Mouse (Mus musculus) CH12.LX (cell line): ENCODE measurements around the gene Pou5f1. TPM values are rescaled to one million over a fixed set of nuclear protein-coding genes. Genes with fewer than 3 reads are reported as not detected.

Experiments
- DNase-seq: peaks from one replicate; pipeline ENCODE4 v3.0.0-alpha.2; 2013; ENCODE audit errors: extremely low read depth
- H3K27ac ChIP-seq: 2 replicates; pipeline ENCODE4 v1.5.1; 2012; ENCODE audit warnings: low read depth, mild to moderate bottlenecking, control low read depth, moderate library complexity; ENCODE audit not compliant: insufficient read depth
- H3K27me3 ChIP-seq: replicated peaks from 2 replicates; pipeline ENCODE3; 2012; ENCODE audit warnings: inconsistent platforms
- H3K36me3 ChIP-seq, 2 experiments: replicated peaks in 1 of 2; 2 replicates each; pipeline versions ENCODE3 to v1.6.1; 2012; ENCODE audit warnings: inconsistent platforms in 1 of 2, low read length in 1 of 2, mild to moderate bottlenecking in 1 of 2, mixed read lengths in 1 of 2, moderate library complexity in 1 of 2; ENCODE audit not compliant: control insufficient read depth in 1 of 2, insufficient read depth in 1 of 2
- H3K4me1 ChIP-seq, 2 experiments: 2 replicates each; pipeline ENCODE4 v1.6.1; 2012; ENCODE audit warnings: inconsistent platforms in 1 of 2, moderate library complexity in 1 of 2; ENCODE audit not compliant: insufficient read depth in 2 of 2, control insufficient read depth in 1 of 2
- H3K4me2 ChIP-seq: 2 replicates; pipeline ENCODE4 v1.6.1; 2012; ENCODE audit warnings: low read depth, mild to moderate bottlenecking, control low read depth; ENCODE audit not compliant: poor library complexity, insufficient read depth, severe bottlenecking
- H3K4me3 ChIP-seq, 3 experiments: fragments of 150-350 bp in 1 of 3; sonication (generic) in 1 of 3; replicated peaks in 1 of 3; 2 replicates each; pipeline versions ENCODE3 to v1.5.1; 2011 to 2012; ENCODE audit warnings: low read depth in 2 of 3, low read length in 2 of 3, mild to moderate bottlenecking in 2 of 3, moderate library complexity in 2 of 3, control low read depth in 1 of 3, improper control_type of control experiment in 1 of 3, inconsistent platforms in 1 of 3, mixed read lengths in 1 of 3; ENCODE audit not compliant: poor library complexity in 1 of 3
- H3K79me2 ChIP-seq: replicated peaks from 2 replicates; pipeline ENCODE4 v1.6.1; 2012; ENCODE audit warnings: mild to moderate bottlenecking, moderate library complexity; ENCODE audit not compliant: control insufficient read depth, poor library complexity, insufficient read depth, severe bottlenecking; ENCODE audit errors: extremely low read depth
- H3K9ac ChIP-seq: 2 replicates; pipeline ENCODE4 v1.6.1; 2012; ENCODE audit warnings: low read depth, mild to moderate bottlenecking, control low read depth, moderate library complexity; ENCODE audit not compliant: insufficient read depth
- H3K9me3 ChIP-seq: replicated peaks from 2 replicates; pipeline ENCODE3; 2012; ENCODE audit warnings: low read length, inconsistent platforms, mixed read lengths
- CHD1 ChIP-seq: IDR thresholded peaks from 2 replicates; pipeline ENCODE4 v1.6.1; 2012; ENCODE audit warnings: low read depth, low read length, improper control_type of control experiment, inconsistent platforms
- CHD2 ChIP-seq: IDR thresholded peaks from 2 replicates; pipeline ENCODE4 v1.6.1; 2011; ENCODE audit warnings: low read length, improper control_type of control experiment
- E2F4 ChIP-seq: IDR thresholded peaks from 2 replicates; pipeline ENCODE4 v1.6.1; 2011; ENCODE audit warnings: low read depth, low read length, improper control_type of control experiment; ENCODE audit not compliant: insufficient replicate concordance
- ELF1 ChIP-seq: IDR thresholded peaks from 2 replicates; pipeline ENCODE4 v1.6.1; 2014; ENCODE audit warnings: low read depth, mild to moderate bottlenecking, inconsistent platforms, low read length, improper control_type of control experiment
- EP300 ChIP-seq: IDR thresholded peaks from 2 replicates; pipeline ENCODE4 v1.6.1; 2011; ENCODE audit warnings: low read length, improper control_type of control experiment
- GABPA ChIP-seq: IDR thresholded peaks from 2 replicates; pipeline ENCODE4 v1.6.1; 2012; ENCODE audit warnings: low read depth, low read length, improper control_type of control experiment, inconsistent platforms; ENCODE audit not compliant: insufficient replicate concordance
- HCFC1 ChIP-seq: IDR thresholded peaks from 2 replicates; pipeline ENCODE4 v1.6.1; 2012; ENCODE audit warnings: low read depth, mild to moderate bottlenecking, inconsistent platforms, low read length, improper control_type of control experiment
- JUND ChIP-seq: conservative IDR thresholded peaks from 2 replicates; pipeline ENCODE4 v1.6.1; 2011; ENCODE audit warnings: low read depth, low read length, improper control_type of control experiment
- KAT2A ChIP-seq: IDR thresholded peaks from 2 replicates; pipeline ENCODE4 v1.6.1; 2012; ENCODE audit warnings: low read length, improper control_type of control experiment, inconsistent platforms; ENCODE audit not compliant: insufficient replicate concordance
- NRF1 ChIP-seq: IDR thresholded peaks from 2 replicates; pipeline ENCODE4 v1.6.1; 2014; ENCODE audit warnings: low read depth, mild to moderate bottlenecking, inconsistent platforms, low read length, improper control_type of control experiment, moderate library complexity
- POLR2A ChIP-seq: IDR thresholded peaks from 2 replicates; pipeline ENCODE4 v1.6.1; 2011; ENCODE audit warnings: low read depth, mild to moderate bottlenecking, improper control_type of control experiment, low read length
- RAD21 ChIP-seq: IDR thresholded peaks from 2 replicates; pipeline ENCODE4 v1.6.1; 2011; ENCODE audit warnings: low read depth, mild to moderate bottlenecking, low read length, improper control_type of control experiment, moderate library complexity
- UBTF ChIP-seq: IDR thresholded peaks from 2 replicates; pipeline ENCODE4 v1.6.1; 2012; ENCODE audit warnings: low read depth, mild to moderate bottlenecking, inconsistent platforms, low read length, improper control_type of control experiment, moderate library complexity
- USF1 ChIP-seq: IDR thresholded peaks from 2 replicates; pipeline ENCODE4 v1.6.1; 2014; ENCODE audit warnings: low read depth, mild to moderate bottlenecking, inconsistent platforms, low read length, improper control_type of control experiment
- ZC3H11A ChIP-seq: IDR thresholded peaks from 2 replicates; pipeline ENCODE4 v1.6.1; 2012; ENCODE audit warnings: low read depth, mild to moderate bottlenecking, inconsistent platforms, low read length, improper control_type of control experiment
- ZKSCAN1 ChIP-seq: IDR thresholded peaks from 2 replicates; pipeline ENCODE4 v1.6.1; 2012; ENCODE audit warnings: low read depth, inconsistent platforms, low read length, improper control_type of control experiment, borderline replicate concordance
- ZMIZ1 ChIP-seq: IDR thresholded peaks from 2 replicates; pipeline ENCODE4 v1.6.1; 2012; ENCODE audit warnings: low read depth, mild to moderate bottlenecking, inconsistent platforms, low read length, improper control_type of control experiment
- ZNF384 ChIP-seq: IDR thresholded peaks from 2 replicates; pipeline ENCODE4 v1.6.1; 2012; ENCODE audit warnings: low read depth, low read length, improper control_type of control experiment, inconsistent platforms
- dilution Hi-C: fragments of 300-500 bp; cut with MboI; formaldehyde crosslinking; loops from 2 replicates; pipeline ENCODE4 v1.14.3; 2020; ENCODE audit warnings: low sequenced_read_pairs; ENCODE audit not compliant: extremely low pct_unique_long_range_greater_than_20kb, extremely low pct_ligation_motif_present
- in situ Hi-C: fragments of 300-500 bp; cut with MboI; formaldehyde crosslinking; loops from 3 replicates; pipeline ENCODE4 v1.14.3; 2019; ENCODE audit warnings: low sequenced_read_pairs, low pct_ligation_motif_present, low pct_unique_long_range_greater_than_20kb, mixed read lengths
- polyA plus RNA-seq: library from polyadenylated mRNA; unstranded; fragments of >175 nt; gene quantifications from 2 replicates; pipeline ENCODE4 v1.2.1, GENCODE M21; 2012; ENCODE audit warnings: low read depth; ENCODE audit not compliant: insufficient read length
- total RNA-seq, 2 experiments: library from RNA; depleted of rRNA; stranded (reverse); fragments of 300-350 nt in 1 of 2; fragments of >200 nt in 1 of 2; gene quantifications; 2 replicates each; pipeline ENCODE4 v1.2.3; 2012 to 2014

The Pou5f1 gene
- total and polyA plus RNA-seq, 3 experiments, result 0.13 TPM; not detected in 2

GRCm38 (mm10) chr17:35485702-35486101 lies 20.1 kb upstream of the Pou5f1 start:
- no peak overlapping the region for H3K4me2 ChIP-seq
- TF ChIP-seq HCFC1 (no peak), CHD1 (no peak), JUND (no peak), RAD21 (no peak), ZNF384 (no peak), ZKSCAN1 (no peak), USF1 (no peak), ZC3H11A (no peak), CHD2 (no peak), NRF1 (no peak), KAT2A (no peak), POLR2A (no peak), GABPA (no peak), ELF1 (no peak), EP300 (no peak), E2F4 (no peak)
- dilution Hi-C loops (no loop called here), in situ Hi-C loops (no loop called here)
- no peak overlapping the region for H3K4me3 ChIP-seq
- no peak overlapping the region for H3K27ac ChIP-seq
- no peaks in the 10 kb centered on the region for H3K9me3 ChIP-seq
- peaks cover 0 to 3% of the 10 kb centered on the region in 2 experiments; a peak in 1 of 4 replicates for H3K4me1 ChIP-seq
- H3K27me3 ChIP-seq, result no peaks in the 10 kb centered on the region
- H3K36me3 ChIP-seq, result no peaks in the 10 kb centered on the region
- no peaks in the 10 kb centered on the region for H3K79me2 ChIP-seq
- H3K9ac ChIP-seq, result no peak overlapping the region
- DNase-seq, result no peak

DNA sequence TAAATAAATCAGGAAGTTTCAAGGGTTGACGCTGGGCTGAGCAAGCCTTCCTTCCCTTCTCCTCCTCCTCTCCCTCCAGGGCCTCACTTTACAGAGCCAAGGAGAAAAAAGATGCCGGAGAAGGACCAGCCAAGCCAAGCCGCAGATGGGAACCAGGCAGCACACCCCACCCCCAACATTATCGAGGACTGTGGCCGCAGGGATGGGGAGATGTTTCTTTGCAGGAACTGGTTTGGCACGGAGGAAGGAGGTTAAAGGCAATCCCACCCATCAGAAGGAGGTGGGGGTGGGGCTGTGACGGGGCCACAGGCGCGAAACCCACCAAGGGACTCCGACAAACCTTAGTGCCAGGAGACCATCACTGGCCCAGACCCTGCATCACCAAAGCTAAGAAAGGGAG lies 19.1 kb upstream of the Pou5f1 start:
- no peak overlapping the region for H3K4me2 ChIP-seq
- H3K79me2 ChIP-seq, result no peaks in the 10 kb centered on the region
- TF ChIP-seq ELF1 (no peak), ZMIZ1 (no peak), CHD2 (no peak), UBTF (no peak), KAT2A (no peak)
- H3K4me1 ChIP-seq, result peaks cover 0 to 3% of the 10 kb centered on the region in 2 experiments; a peak in 1 of 4 replicates
- H3K27me3 ChIP-seq, result no peaks in the 10 kb centered on the region
- H3K9ac ChIP-seq, result no peak overlapping the region
- dilution Hi-C loops, result no loop called here
- DNase-seq, result no peak
- no peak overlapping the region for H3K27ac ChIP-seq
- H3K36me3 ChIP-seq, result no peaks in the 10 kb centered on the region
- in situ Hi-C loops, result no loop called here
- H3K9me3 ChIP-seq, result no peaks in the 10 kb centered on the region
- H3K4me3 ChIP-seq, result no peak overlapping the region
